Mouse (Mus musculus) cerebellum, postnatal 14 days (tissue): ENCODE measurements around the gene Myo3b.
"Not testable (repeated sequence)": the region's sequence is repeated elsewhere in the genome, so short reads cannot be mapped to it uniquely, and the experiment has no call there.

Experiments
- DNase-seq, 2 experiments: peaks; one replicate each; pipeline ENCODE4 v3.0.0; 2021; ENCODE audit warnings: mixed read lengths in 2 of 2

The Myo3b gene

DNA sequence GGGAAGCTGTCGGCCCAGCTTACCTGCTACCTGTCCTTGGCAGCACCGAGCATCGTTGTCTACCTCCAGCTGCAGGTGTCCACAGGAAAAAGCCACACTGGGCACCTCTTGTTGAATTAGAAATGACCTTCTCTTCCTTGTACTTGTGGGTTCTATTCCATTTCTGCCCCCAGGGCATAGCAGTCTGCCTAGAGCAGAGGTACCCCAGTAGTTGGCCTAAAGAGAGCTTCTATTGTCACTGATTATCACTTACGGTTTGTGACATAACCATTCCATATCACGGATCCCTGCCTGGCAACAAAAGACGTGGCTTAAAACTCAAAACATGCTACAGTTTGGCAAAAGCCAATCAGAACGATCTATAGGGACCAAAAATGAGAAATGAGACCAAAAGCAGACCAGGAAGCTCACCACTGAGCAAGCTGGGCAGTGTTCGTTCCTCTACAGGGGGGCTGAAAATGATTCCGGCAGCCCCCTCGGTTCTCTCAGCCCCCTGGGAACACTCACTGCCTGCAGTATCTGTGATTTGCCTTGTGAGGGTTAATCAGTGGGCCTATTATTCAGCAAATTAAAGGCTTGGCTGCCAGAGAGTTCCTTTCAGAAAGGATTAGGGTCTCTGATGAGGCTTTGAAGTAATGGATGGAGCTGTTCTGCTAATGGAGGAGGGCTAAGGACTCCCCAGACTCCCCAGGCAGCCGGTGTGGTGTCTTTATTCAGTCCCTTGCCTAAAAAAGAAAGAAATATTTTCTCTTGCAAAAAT, 163.1 kb downstream of the Myo3b start:
- DNase-seq: no peak

DNA sequence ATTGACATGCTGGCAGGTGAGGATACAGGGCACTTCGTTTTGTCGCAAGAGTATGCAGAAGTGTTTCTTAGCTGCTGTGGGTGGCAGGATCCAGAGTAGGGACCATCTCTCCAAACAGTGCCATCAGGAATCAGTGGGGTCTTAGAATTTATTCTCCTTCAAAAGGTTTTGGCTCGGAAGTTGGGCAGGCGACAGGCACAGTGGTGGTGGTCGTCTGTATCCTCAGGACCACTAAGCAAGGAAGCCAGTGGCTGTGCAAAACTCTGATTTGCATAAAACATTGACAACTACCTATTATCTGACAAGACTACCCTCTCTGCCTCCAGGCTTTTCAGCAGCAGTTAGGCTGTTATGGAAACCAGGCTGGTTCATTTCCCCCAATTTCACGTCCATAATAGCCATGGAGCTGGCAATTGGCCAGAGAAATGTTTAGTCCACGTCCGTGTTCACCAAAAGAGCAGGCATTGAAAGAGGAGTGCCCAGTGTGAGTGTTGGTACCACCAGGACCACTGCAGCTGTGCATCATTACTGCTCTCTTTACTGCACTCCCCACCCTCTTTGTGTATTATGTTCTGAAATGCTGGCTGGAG, 163.7 kb downstream of the Myo3b start:
- DNase-seq: no peak

GRCm38 (mm10) chr2:70208411-70208810, 169.5 kb downstream of the Myo3b start:
- DNase-seq: no peak

- no peak for DNase-seq
Observed at GRCm38 (mm10) chr2:70209790-70210189, 170.9 kb downstream of the Myo3b start.

DNA sequence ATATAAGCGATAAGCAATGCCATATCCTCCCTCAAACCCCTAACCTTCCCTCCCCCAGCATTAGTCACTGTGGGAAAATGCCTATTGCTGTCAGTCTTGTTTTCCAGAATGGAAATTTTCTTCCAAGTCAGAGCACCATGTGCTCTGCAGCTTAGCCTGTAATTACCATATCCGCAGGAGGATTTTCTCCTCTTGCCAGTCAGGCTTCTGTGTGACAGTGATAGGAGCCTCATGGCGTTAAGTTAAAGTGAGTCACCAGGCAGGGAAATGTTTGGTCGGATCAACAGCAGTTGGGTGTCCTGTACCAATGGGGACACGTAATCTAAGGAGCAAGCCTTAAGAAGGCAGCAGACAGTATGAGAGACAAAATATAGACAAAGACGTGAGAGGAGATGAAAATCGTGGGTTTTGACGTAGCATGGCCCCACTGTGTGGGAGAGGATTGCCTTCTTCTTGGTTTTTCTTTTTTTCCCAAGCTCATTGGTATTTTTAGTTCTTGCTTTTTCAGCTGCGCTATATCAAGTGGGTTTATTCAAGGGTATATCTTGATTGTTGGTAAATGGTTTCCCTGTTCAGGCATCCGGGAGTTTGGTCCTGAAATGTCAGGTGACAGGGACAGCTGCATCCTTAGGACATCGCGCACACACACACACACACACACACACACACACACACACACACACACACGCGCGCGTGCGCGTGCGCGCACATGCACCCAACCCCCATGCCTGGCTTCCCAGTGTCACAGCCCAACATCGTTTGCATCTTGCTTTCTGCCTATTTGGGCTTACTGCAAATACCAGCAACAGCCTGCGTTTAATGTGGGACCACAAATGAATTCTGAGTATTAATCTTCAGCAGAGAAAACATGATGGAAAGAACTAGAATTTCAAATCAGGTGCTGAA, 171.8 kb downstream of the Myo3b start:
- DNase-seq: no peak

DNA sequence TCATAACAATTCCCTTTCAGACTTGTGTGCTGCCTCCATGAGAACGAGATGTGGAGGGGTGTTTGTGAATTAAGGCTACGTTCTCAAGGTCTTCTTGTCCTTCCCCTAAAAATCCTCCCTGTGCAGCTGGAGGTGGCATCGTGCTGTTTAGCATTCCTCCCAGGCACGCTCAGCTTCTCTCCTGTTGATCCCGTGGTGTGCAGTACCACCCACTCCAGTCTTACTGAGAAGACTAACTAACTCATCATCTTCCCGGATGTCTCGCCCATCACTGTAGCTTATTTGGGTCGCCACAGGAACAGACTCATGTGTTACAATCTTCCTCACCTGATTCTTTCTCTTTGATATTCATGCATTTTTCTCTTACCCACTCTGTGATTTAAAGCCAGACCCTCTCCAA, 175.5 kb downstream of the Myo3b start:
- DNase-seq: no peak

- no peak for DNase-seq
Observed at GRCm38 (mm10) chr2:70217800-70218199, 178.9 kb downstream of the Myo3b start.

- no peak for DNase-seq
Observed at GRCm38 (mm10) chr2:70218469-70218868, 179.5 kb downstream of the Myo3b start.

- peak; percentile 18 to 54 for DNase-seq
Observed at GRCm38 (mm10) chr2:70226679-70227078, 187.8 kb downstream of the Myo3b start.

DNA sequence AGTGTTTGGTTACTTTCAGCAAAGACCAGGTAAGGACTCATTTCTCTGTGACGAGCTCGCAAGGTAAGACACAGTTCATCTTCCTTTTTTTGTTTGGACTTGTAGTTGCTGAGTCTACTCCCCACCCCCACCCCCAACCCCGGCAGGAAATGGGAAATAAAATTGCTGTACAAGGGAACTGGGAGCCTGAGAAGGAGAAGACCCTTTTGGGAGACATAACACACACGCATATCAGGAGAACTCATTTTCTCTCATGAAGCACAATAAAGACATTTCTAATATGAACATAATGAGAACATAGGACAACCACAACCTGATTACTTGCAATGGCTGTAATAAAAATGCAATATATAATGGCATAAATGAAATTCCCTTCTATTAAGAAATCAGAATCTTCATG, 195.5 kb downstream of the Myo3b start:
- not testable (repeated sequence) for DNase-seq

GRCm38 (mm10) chr2:70245981-70246380, 207.1 kb downstream of the Myo3b start:
- no peak for DNase-seq

- DNase-seq: no peak
Observed at GRCm38 (mm10) chr2:70248616-70249015, 209.7 kb downstream of the Myo3b start.

- no peak for DNase-seq
Observed at GRCm38 (mm10) chr2:70249872-70250271, 210.9 kb downstream of the Myo3b start.

DNA sequence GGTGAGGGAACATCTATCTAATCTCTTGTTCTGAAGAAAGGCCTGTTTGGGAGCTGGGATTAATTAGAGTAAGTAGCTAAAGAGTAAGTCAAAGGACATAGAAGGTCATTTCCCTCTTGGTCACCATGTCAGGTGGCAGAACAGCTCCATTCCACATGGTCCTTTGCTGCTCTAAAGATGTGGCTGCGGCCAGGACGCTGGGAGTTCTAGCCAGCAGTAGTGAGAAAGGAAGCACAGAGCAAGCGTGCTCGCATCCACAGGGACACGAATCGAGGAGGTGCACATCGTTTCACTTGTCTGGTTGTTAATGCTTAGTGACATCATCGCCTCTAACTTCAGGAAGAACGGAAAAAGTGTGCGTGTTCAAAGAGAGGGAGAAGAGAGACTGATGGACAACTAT, 212.3 kb downstream of the Myo3b start:
- DNase-seq: no peak

GRCm38 (mm10) chr2:70259357-70260000, 220.6 kb downstream of the Myo3b start:
- peak; percentile 23 to 38 for DNase-seq

GRCm38 (mm10) chr2:70260646-70261195, 221.8 kb downstream of the Myo3b start:
- no peak for DNase-seq

GRCm38 (mm10) chr2:70261703-70262564, 223.0 kb downstream of the Myo3b start:
- no peak for DNase-seq

- DNase-seq: no peak
Observed at GRCm38 (mm10) chr2:70262565-70263082, 223.7 kb downstream of the Myo3b start.

DNA sequence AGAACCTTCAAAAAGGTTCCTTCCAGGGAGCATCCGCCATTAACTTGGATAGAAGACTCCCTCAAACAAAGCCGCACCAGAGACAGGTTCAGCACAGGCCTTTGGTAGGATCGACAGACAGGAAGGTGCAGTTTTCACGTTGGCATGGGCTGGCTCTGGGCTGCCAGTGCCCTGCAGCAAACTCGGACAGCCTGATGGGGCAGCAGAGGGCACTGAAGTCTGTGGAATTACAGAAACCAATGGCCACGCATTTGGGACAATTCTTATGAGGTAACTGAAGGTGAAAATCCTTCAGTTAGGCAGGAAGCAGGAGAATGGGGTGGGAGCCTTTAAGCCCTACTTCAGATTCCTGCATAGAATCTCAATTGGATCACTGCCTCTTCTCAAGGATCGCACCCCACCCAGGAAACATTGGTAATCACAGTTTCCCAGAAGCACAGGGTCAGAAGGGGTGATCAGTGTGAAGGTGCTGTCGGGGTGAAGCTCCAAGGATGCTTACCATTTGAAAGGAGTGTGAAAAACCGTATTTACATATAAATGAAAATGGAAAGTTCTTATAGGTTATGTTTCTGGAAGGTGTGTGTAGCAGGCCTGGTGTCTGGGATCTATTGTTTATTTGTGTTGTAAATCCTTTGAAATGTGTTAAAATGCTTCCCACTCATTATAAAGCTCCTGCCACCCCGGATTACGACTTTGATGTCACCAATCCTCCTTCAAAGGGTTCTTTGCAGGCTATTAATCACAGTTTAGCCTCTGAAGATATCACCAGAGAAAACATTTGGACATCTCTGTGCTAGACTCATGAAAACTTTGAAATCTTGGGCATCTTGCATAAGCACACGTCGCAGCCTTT, 239.7 kb downstream of the Myo3b start:
- DNase-seq: peak; percentile 66 to 71

DNA sequence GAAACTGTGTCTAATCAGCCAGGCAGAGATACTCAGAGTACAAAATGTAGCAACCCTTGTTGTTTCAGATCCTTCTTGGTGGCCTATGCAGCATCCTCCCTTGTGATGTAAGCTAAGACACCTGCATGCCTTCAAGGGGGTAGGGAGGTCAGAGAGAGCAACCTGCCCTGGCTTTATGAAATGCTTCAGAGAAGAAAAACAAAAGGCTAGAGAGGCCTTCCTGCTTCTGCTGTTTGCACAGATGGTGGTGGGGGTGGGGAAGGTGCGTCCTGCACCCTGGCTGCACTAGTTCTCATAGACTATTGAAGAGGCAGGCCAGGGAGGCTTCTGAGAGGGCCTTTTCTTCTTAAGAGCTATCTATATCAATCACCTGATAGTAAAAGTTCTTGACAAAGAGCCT, 245.2 kb downstream of the Myo3b start:
- no peak for DNase-seq
